Mouse (Mus musculus) adrenal gland, adult 18-20 months (tissue): ENCODE results near the gene Icos. TPM values are rescaled to one million over a fixed set of nuclear protein-coding genes. Genes with fewer than 3 reads are reported as not detected.

Experiments
- DNase-seq, 2 experiments: peaks; one replicate each; pipeline ENCODE4 v3.0.0; 2021 to 2022; ENCODE audit warnings: low spot score in 2 of 2
- total RNA-seq, 2 experiments: library from RNA; stranded (reverse); gene quantifications; 1 replicate in 1 of 2; 2 replicates in 1 of 2; pipeline ENCODE4 v1.2.3; 2021

Gene Icos
- total RNA-seq, 2 experiments from 2014 or later, result 0.10 TPM; not detected in 1

- no peak for DNase-seq
Measured at GRCm38 (mm10) chr1:61035270-61035669, 57.5 kb downstream of the Icos start.

GRCm38 (mm10) chr1:61038223-61038622 lies 60.5 kb downstream of the Icos start:
- DNase-seq, result no peak

- no peak for DNase-seq
Measured at GRCm38 (mm10) chr1:61039310-61039709, 61.6 kb downstream of the Icos start.

- no peak for DNase-seq
Measured at GRCm38 (mm10) chr1:61040401-61040800, 62.7 kb downstream of the Icos start.

- no peak for DNase-seq
Measured at GRCm38 (mm10) chr1:61042842-61043241, 65.1 kb downstream of the Icos start.

- DNase-seq, result no peak
Measured at GRCm38 (mm10) chr1:61046055-61046705, 68.5 kb downstream of the Icos start.

- DNase-seq, result no peak
Measured at GRCm38 (mm10) chr1:61047336-61047735, 69.6 kb downstream of the Icos start.

Other genes with a start within 250 kb of the Icos start
- not detected for gene Ctla4, start 90.9 kb upstream of the Icos start, total RNA-seq